Comparison of ENCODE assay signal across 8 mouse cellular contexts in the genomic region with DNA sequence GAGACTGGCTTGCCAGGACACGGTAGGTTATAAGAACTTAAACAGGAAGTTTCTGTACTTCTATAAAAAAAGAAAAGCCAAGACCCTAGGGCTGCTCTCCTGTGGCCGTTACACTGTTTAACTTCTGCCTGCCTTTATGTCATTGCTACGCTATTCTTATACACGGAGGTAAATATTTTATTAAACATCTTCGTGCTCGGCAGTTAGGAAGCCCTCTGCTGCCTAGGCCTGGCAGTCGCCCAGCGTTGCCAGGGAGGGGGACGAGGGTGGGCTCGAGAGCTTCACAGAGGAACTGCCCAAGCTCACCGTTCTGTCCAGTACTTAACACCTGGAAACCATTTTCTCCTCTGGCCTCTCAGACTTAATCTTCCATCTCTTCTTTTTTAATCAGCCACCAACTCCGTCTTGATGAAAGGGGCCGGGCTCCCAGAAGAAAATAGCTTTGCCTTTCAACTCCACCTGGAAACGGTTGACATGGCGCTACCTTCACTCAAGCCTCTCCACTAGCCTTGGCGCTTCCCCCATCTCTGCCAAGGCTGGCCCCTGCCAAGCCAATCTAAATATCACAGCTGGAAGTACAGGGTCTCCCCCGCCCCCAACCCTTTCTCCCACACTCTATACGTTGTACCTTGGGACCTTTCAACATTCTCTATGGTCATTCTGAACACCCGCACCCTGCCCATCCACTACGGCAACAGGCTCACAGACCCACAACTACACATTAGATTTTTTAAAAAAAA. TPM values are rescaled to one million over a fixed set of nuclear protein-coding genes. Genes with fewer than 3 reads are reported as not detected.
DNase-seq lines count a peak whose midpoint lies in the region; ATAC-seq and TF ChIP-seq lines count a peak whose summit lies in the region.

No protein-coding gene starts in this region.

- peak; percentile 54; the same call in 1 of the 2 replicates for ATAC-seq in heart, embryonic 15.5 days (replicated peaks; ENCODE audit: insufficient number of reproducible peaks, insufficient read depth, low FRiP score, low read depth)
- ATAC-seq in forebrain, embryonic 14.5 days: 0 out of 2 replicates have a peak, but pooled peaks have one; percentile 44
- ATAC-seq in limb, embryonic 14.5 days (ENCODE audit: low FRiP score, low read depth): no peak; the same call in 1 of the 2 replicates

- no peak for DNase-seq in heart, postnatal 14 days
- peak; percentile 60 for DNase-seq in ES-CJ7 (ENCODE audit: low read depth, low spot score)
- DNase-seq in forebrain, embryonic 14.5 days (ENCODE audit: low spot score): no peak
- no peak for DNase-seq in limb, embryonic 14.5 days (ENCODE audit: low spot score)
- DNase-seq in cerebellum, adult 18-20 months: no peak
- DNase-seq in gastrocnemius, postnatal 10 days: no peak
- no peak for DNase-seq in urinary bladder, adult 2 months (ENCODE audit: low spot score)

- no peaks in the 10 kb centered on the region for H3K9me3 ChIP-seq in heart, embryonic 15.5 days (replicated peaks)
- H3K9me3 ChIP-seq in forebrain, embryonic 14.5 days (replicated peaks; ENCODE audit: control insufficient read depth, low read length): no peaks in the 10 kb centered on the region
- H3K9me3 ChIP-seq in limb, embryonic 14.5 days (ENCODE audit: control insufficient read depth, low read length): no peaks in the 10 kb centered on the region

- H3K4me2 ChIP-seq in heart, embryonic 15.5 days: no peak overlapping the region
- H3K4me2 ChIP-seq in forebrain, embryonic 14.5 days (ENCODE audit: low read length): no peak overlapping the region
- H3K4me2 ChIP-seq in limb, embryonic 14.5 days (replicated peaks; ENCODE audit: low read depth, low read length, severe bottlenecking): peak overlapping the region; percentile 25

- H3K27me3 ChIP-seq in heart, embryonic 15.5 days: no peaks in the 10 kb centered on the region
- no peaks in the 10 kb centered on the region for H3K27me3 ChIP-seq in forebrain, embryonic 14.5 days (replicated peaks; ENCODE audit: control insufficient read depth, insufficient read depth, low read length)
- H3K27me3 ChIP-seq in limb, embryonic 14.5 days (ENCODE audit: control insufficient read depth, insufficient read depth, low read length): no peaks in the 10 kb centered on the region

- H3K27ac ChIP-seq in heart, embryonic 15.5 days: peak overlapping the region; percentile 43
- H3K27ac ChIP-seq in forebrain, embryonic 14.5 days (ENCODE audit: low read depth, low read length): no peak overlapping the region
- 0 out of 2 replicates have a peak overlapping the region, but pooled peaks have one; percentile 30 for H3K27ac ChIP-seq in limb, embryonic 14.5 days (replicated peaks; ENCODE audit: low read depth, low read length)

- H3K36me3 ChIP-seq in heart, embryonic 15.5 days: no peaks in the 10 kb centered on the region
- no peaks in the 10 kb centered on the region for H3K36me3 ChIP-seq in forebrain, embryonic 14.5 days (ENCODE audit: control insufficient read depth, insufficient read depth, low read length)
- no peaks in the 10 kb centered on the region for H3K36me3 ChIP-seq in limb, embryonic 14.5 days (ENCODE audit: control insufficient read depth, insufficient read depth, low read length)

- no peak overlapping the region for H3K9ac ChIP-seq in heart, embryonic 15.5 days
- H3K9ac ChIP-seq in forebrain, embryonic 14.5 days (ENCODE audit: low read length): no peak overlapping the region
- no peak overlapping the region for H3K9ac ChIP-seq in limb, embryonic 14.5 days (ENCODE audit: low read depth, low read length, severe bottlenecking)

- peaks cover 29% of the 10 kb centered on the region for H3K4me1 ChIP-seq in heart, embryonic 15.5 days (replicated peaks)
- H3K4me1 ChIP-seq in forebrain, embryonic 14.5 days (ENCODE audit: control insufficient read depth, insufficient read depth, low read length): peaks cover 10% of the 10 kb centered on the region; the same call in 1 of the 2 replicates
- H3K4me1 ChIP-seq in limb, embryonic 14.5 days (ENCODE audit: control insufficient read depth, insufficient read depth, low read length): peaks cover 15% of the 10 kb centered on the region

- 50% methylated on average over 20 of the region's 20 CpGs for WGBS in heart, embryonic 15.5 days
- WGBS in forebrain, embryonic 14.5 days: 47% methylated on average over 20 of the region's 20 CpGs
- 25% methylated on average over 20 of the region's 20 CpGs for WGBS in limb, embryonic 14.5 days

- H3K4me3 ChIP-seq in heart, embryonic 15.5 days: no peak overlapping the region
- H3K4me3 ChIP-seq in forebrain, embryonic 14.5 days (ENCODE audit: low read depth, low read length): no peak overlapping the region
- H3K4me3 ChIP-seq in limb, embryonic 14.5 days (replicated peaks; ENCODE audit: low read length): no peak overlapping the region

- no peak for TF ChIP-seq POLR2A in limb, embryonic 14.5 days (IDR thresholded peaks at IDR 0.05; ENCODE audit: borderline replicate concordance, extremely low read depth, insufficient read depth, insufficient read length)

- intact Hi-C loops in heart, postnatal 14 days (cut with DNase I): loop anchor here (1.0 to 5.0 kb wide), 5 partner anchors 175 to 511 kb away; no protein-coding TSS in a partner anchor

RNA-seq across cellular contexts. Expression of gene Msi2, which starts 9.6 kb away (rescaled TPM):
- 17.2 and 19.6 TPM in 2 replicates for polyA plus RNA-seq in heart, embryonic 15.5 days (2015; fragmentation: Nextera tagmentation; extraction: Ambion mirVana)
- total RNA-seq in heart, postnatal 14 days (2021): 100 to 1,000 TPM; 196 to 206 TPM
- 19.9 and 20.3 TPM in 2 replicates for polyA plus RNA-seq in forebrain, embryonic 14.5 days (2014; fragmentation: Nextera tagmentation; extraction: Ambion mirVana)
- 36.5 and 45.3 TPM in 2 replicates for polyA plus RNA-seq in limb, embryonic 14.5 days (2012; rRNA removed)
- polyA plus RNA-seq in limb, embryonic 14.5 days (2014; fragmentation: Nextera tagmentation; extraction: Ambion mirVana): 13.9 and 14.8 TPM in 2 replicates
- total RNA-seq in gastrocnemius, postnatal 10 days (2021): 100 to 1,000 TPM; 186 to 195 TPM
- 44.7 and 47.1 TPM in 2 replicates for polyA plus RNA-seq in urinary bladder, adult 2 months (2012; rRNA removed)
